Mouse (Mus musculus): ENCODE measurements around the gene Hoxb8. TPM values are rescaled to one million over a fixed set of nuclear protein-coding genes. Genes with fewer than 3 reads are reported as not detected.
A peak's percentile ranks its signal among the peaks of the same experiment; 100 is the strongest.

The Hoxb8 gene
- polyA plus RNA-seq, 1 experiment from 2014 or later: 0.42 TPM

- Histone ChIP-seq H3K4me3 (ENCODE audit: low read depth, low read length) (no peak overlapping the region), H3K4me2 (replicated peaks; ENCODE audit: low read depth) (no peak overlapping the region), H3K4me1 (replicated peaks; ENCODE audit: control insufficient read depth, insufficient read depth) (0 out of 2 replicates have a peak, but pooled peaks cover 2% of the 10 kb centered on the region), H3K27me3 (ENCODE audit: control insufficient read depth, insufficient read depth, low read length) (peaks cover 25% of the 10 kb centered on the region), H3K27ac (replicated peaks) (no peak overlapping the region), H3K9ac (ENCODE audit: low read length) (no peak overlapping the region), H3K36me3 (ENCODE audit: control insufficient read depth, insufficient read depth, low read length) (no peaks in the 10 kb centered on the region), H3K9me3 (ENCODE audit: control insufficient read depth, low read length) (no peaks in the 10 kb centered on the region)
- DNase-seq (ENCODE audit: low spot score) (no peak), ATAC-seq (ENCODE audit: low FRiP score, low TSS enrichment) (no peak)
- WGBS: 27% methylated on average over 17 of the region's 17 CpGs
- no peak for TF ChIP-seq EP300 (optimal IDR thresholded peaks at IDR 0.05)
- TF ChIP-seq CTCF (IDR thresholded peaks at IDR 0.05; ENCODE audit: low read depth): no peak
These were observed 9.1 kb downstream of the Hoxb8 start for GRCm38 (mm10) chr11:96290705-96291355.

GRCm38 (mm10) chr11:96291681-96292564, 10.2 kb downstream of the Hoxb8 start, which contains the start of gene Hoxb6:
TSS of gene Hoxb6 (plus strand) at chr11:96292476.
- Histone ChIP-seq H3K9me3 (ENCODE audit: control insufficient read depth, low read length) (no peaks in the 10 kb centered on the region), H3K9ac (ENCODE audit: low read length) (peak within 1 kb of the TSS; percentile 53), H3K27ac (replicated peaks) (peak within 1 kb of the TSS; percentile 59), H3K4me2 (replicated peaks; ENCODE audit: low read depth) (peak within 1 kb of the TSS; percentile 54), H3K4me3 (ENCODE audit: low read depth, low read length) (peak within 1 kb of the TSS; percentile 41), H3K36me3 (ENCODE audit: control insufficient read depth, insufficient read depth, low read length) (no peaks in the 10 kb centered on the region), H3K27me3 (ENCODE audit: control insufficient read depth, insufficient read depth, low read length) (peaks cover 19% of the 10 kb centered on the region), H3K4me1 (replicated peaks; ENCODE audit: control insufficient read depth, insufficient read depth) (0 out of 2 replicates have a peak, but pooled peaks cover 2% of the 10 kb centered on the region)
- 19% methylated on average over 22 of the region's 22 CpGs for WGBS
- DNase-seq (ENCODE audit: low spot score) (no peak), ATAC-seq (ENCODE audit: low FRiP score, low TSS enrichment) (no peak)
- no peak for TF ChIP-seq EP300 (optimal IDR thresholded peaks at IDR 0.05)
- TF ChIP-seq CTCF (IDR thresholded peaks at IDR 0.05; ENCODE audit: low read depth): no peak

- no peak for DNase-seq (ENCODE audit: low spot score)
- WGBS: 19% methylated on average over 12 of the region's 12 CpGs
- H3K4me1 ChIP-seq (replicated peaks; ENCODE audit: control insufficient read depth, insufficient read depth): no peaks in the 10 kb centered on the region
- no peaks in the 10 kb centered on the region for H3K36me3 ChIP-seq (ENCODE audit: control insufficient read depth, insufficient read depth, low read length)
- peaks cover 19% of the 10 kb centered on the region for H3K27me3 ChIP-seq (ENCODE audit: control insufficient read depth, insufficient read depth, low read length)
- ATAC-seq (ENCODE audit: low FRiP score, low TSS enrichment): no peak
- peak overlapping the region; percentile 41 for H3K4me3 ChIP-seq (ENCODE audit: low read depth, low read length)
- H3K9ac ChIP-seq (ENCODE audit: low read length): peak overlapping the region; percentile 53
- TF ChIP-seq CTCF (IDR thresholded peaks at IDR 0.05; ENCODE audit: low read depth) (no peak), EP300 (optimal IDR thresholded peaks at IDR 0.05) (no peak)
- no peaks in the 10 kb centered on the region for H3K9me3 ChIP-seq (ENCODE audit: control insufficient read depth, low read length)
- peak overlapping the region; percentile 46 for H3K27ac ChIP-seq (replicated peaks)
- peak overlapping the region; percentile 54 for H3K4me2 ChIP-seq (replicated peaks; ENCODE audit: low read depth)
These were observed 11.0 kb downstream of the Hoxb8 start for GRCm38 (mm10) chr11:96292565-96293301.

- Histone ChIP-seq H3K27me3 (ENCODE audit: control insufficient read depth, insufficient read depth, low read length) (peaks cover 17% of the 10 kb centered on the region), H3K27ac (replicated peaks) (peak overlapping the region; percentile 46), H3K36me3 (ENCODE audit: control insufficient read depth, insufficient read depth, low read length) (no peaks in the 10 kb centered on the region), H3K9me3 (ENCODE audit: control insufficient read depth, low read length) (no peaks in the 10 kb centered on the region), H3K9ac (ENCODE audit: low read length) (peak overlapping the region; percentile 53), H3K4me2 (replicated peaks; ENCODE audit: low read depth) (peak overlapping the region; percentile 54), H3K4me1 (replicated peaks; ENCODE audit: control insufficient read depth, insufficient read depth) (no peaks in the 10 kb centered on the region), H3K4me3 (ENCODE audit: low read depth, low read length) (peak overlapping the region; percentile 41)
- DNase-seq (ENCODE audit: low spot score): no peak
- no peak for ATAC-seq (ENCODE audit: low FRiP score, low TSS enrichment)
- TF ChIP-seq CTCF (IDR thresholded peaks at IDR 0.05; ENCODE audit: low read depth): no peak
- 16% methylated on average over 22 of the region's 22 CpGs for WGBS
These were observed 11.7 kb downstream of the Hoxb8 start for GRCm38 (mm10) chr11:96293302-96293921.
